Mouse (Mus musculus): ENCODE measurements around the gene Tmem132b. TPM values are rescaled to one million over a fixed set of nuclear protein-coding genes. Genes with fewer than 3 reads are reported as not detected.
"Not testable (repeated sequence)": the region's sequence is repeated elsewhere in the genome, so short reads cannot be mapped to it uniquely, and the experiment has no call there.

Gene Tmem132b
- 2.5 and 2.7 TPM in 2 replicates for polyA plus RNA-seq (2015; fragmentation: Nextera tagmentation; extraction: Ambion mirVana)

DNA sequence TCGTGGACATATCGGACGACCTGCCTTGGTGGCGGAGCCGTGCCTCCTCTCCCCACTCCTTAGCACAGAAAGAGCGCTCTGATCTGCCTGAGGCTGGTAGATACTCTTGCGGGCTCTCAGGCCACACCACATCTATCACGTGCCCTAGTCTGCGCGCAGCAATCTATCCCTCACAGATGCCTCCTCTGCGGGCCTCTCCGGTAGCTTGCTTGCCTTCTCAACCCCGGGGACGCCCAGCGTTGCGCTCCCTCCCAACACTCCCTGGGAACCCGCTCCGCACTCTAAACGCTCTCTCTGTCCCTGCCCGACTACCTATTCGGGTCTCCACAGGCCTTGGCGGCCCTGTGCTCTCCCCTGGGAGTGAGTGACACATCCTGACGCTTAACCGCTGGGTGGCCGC lies at the start of gene Tmem132b:
Tmem132b (plus strand) TSS at position 141 of the 400 bp plus-strand sequence.
- Histone ChIP-seq H3K4me1 (replicated peaks) (peaks cover 34% of the 10 kb centered on the region), H3K4me3 (replicated peaks) (peak within 1 kb of the TSS; percentile 59), H3K27ac (peak within 1 kb of the TSS; percentile 65), H3K27me3 (peaks cover 78% of the 10 kb centered on the region), H3K9ac (replicated peaks) (peak within 1 kb of the TSS; percentile 73), H3K4me2 (replicated peaks) (peak within 1 kb of the TSS; percentile 91), H3K36me3 (no peaks in the 10 kb centered on the region), H3K9me3 (0 out of 2 replicates have a peak, but pooled peaks cover 2% of the 10 kb centered on the region)
- ATAC-seq, result peak; percentile 53
- WGBS, result under 1% methylated on average over 25 of the region's 25 CpGs

DNA sequence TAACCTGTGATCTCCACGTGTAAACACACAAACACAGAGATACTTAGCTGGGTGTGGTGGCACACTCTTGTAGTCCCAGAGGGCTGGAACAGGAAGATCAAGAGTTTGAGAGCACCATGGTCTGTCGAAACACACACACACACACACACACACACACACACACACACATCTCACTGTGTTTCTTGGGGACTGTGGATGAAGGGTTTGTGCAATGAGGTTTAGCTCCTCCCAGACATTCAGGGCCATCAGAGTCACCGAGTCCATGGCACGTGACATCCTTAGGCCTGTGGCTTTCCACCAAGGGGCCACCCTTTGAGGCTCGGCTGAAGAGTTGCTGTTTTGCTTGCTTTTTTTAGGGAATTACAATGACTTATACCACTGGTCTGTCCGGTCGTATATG lies 49.1 kb upstream of the Tmem132b start:
- H3K4me1 ChIP-seq (replicated peaks), result peaks cover 35% of the 10 kb centered on the region
- peaks cover 43% of the 10 kb centered on the region for H3K36me3 ChIP-seq
- no peak for ATAC-seq
- H3K4me2 ChIP-seq (replicated peaks), result no peak overlapping the region
- no peak overlapping the region for H3K9ac ChIP-seq (replicated peaks)
- no peak overlapping the region for H3K27ac ChIP-seq
- 93% methylated on average over 7 of the region's 7 CpGs for WGBS
- H3K4me3 ChIP-seq (replicated peaks), result no peak overlapping the region
- no peaks in the 10 kb centered on the region for H3K9me3 ChIP-seq
- no peaks in the 10 kb centered on the region for H3K27me3 ChIP-seq

DNA sequence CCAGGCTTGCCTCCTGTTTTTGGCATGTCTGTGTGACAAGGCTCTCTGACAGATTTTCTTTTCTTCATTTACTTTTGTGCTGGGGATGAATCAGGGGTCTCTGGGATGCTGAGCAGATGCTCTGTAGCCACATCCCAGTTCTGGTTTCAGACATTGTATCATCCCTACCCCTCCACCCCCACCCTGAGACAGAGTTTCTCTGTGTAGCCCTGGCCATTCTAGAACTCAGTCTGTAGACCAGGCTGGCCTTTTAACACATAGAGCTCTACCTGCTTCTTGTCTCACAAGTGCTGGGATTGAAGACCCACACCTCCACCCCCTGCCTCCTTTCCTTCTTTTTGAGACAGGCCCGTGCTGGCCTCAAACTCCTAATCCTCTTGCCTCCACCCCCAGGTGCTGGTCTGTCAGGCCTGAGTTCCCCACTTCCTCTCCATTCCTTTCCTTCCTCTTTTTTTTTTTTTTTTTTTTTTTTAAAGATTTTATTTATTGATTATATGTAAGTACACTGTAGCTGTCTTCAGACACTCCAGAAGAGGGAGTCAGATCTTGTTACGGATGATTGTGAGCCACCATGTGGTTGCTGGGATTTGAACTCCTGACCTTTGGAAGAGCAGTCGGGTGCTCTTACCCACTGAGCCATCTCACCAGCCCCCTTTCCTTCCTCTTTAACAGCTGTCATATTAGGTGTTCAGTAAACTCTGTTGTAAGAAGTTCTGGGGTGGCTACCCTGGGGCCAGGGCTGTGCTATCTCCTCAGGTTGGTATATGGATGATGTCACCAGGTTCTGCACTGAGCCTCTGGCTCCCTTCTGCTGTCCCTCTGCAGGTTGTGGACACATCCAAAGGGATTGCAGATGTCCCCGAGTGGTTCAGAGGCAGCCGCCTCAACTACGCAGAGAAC lies 47.6 kb upstream of the Tmem132b start:
- ATAC-seq, result no peak
- Histone ChIP-seq H3K4me2 (replicated peaks) (no peak overlapping the region), H3K9ac (replicated peaks) (no peak overlapping the region), H3K9me3 (no peaks in the 10 kb centered on the region), H3K27me3 (no peaks in the 10 kb centered on the region), H3K27ac (no peak overlapping the region), H3K4me3 (replicated peaks) (no peak overlapping the region), H3K4me1 (replicated peaks) (peaks cover 29% of the 10 kb centered on the region), H3K36me3 (peaks cover 45% of the 10 kb centered on the region)
- WGBS, result 77% methylated on average over 6 of the region's 6 CpGs

DNA sequence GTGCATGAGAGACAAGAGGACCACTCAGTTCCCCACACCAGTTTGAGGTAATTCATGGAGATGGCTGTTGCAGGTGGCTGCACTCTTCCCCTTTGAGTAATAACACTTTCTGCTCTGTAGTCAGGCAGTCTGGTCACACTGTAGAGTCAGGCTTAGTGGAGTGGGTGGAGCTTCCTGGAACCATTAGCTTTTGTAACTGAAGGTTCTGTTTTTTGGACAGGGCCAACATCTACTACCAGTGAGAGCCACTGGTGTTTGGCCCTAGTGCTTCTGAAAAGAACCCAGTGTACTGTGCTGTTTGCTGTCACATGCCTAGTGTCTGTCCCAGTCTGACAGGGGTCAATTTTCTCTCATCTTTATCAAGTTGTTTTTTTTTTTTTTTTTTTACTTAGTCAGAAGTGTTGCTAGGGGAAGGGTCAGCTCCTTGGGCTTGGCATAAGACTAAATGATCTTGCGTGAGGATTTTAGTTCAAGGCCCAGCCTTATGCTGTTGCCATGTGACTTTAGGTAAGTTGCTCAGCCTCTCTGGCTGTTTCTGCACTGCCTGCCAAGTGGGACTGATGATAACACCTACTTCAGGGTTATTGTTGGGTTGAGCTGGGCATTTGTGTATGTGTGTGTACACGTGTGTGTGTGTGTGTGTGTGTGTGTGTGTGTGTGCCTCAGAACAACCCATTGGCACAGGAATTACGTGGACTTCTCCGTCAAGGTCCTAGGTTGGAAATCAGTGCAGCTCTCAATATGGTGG lies 46.4 kb upstream of the Tmem132b start:
- H3K36me3 ChIP-seq, result peaks cover 53% of the 10 kb centered on the region
- no peak overlapping the region for H3K4me3 ChIP-seq (replicated peaks)
- no peak for ATAC-seq
- no peaks in the 10 kb centered on the region for H3K9me3 ChIP-seq
- H3K4me1 ChIP-seq (replicated peaks), result peaks cover 23% of the 10 kb centered on the region
- no peak overlapping the region for H3K27ac ChIP-seq
- no peak overlapping the region for H3K4me2 ChIP-seq (replicated peaks)
- no peak overlapping the region for H3K9ac ChIP-seq (replicated peaks)
- WGBS, result 94% methylated on average over 4 of the region's 4 CpGs
- no peaks in the 10 kb centered on the region for H3K27me3 ChIP-seq

DNA sequence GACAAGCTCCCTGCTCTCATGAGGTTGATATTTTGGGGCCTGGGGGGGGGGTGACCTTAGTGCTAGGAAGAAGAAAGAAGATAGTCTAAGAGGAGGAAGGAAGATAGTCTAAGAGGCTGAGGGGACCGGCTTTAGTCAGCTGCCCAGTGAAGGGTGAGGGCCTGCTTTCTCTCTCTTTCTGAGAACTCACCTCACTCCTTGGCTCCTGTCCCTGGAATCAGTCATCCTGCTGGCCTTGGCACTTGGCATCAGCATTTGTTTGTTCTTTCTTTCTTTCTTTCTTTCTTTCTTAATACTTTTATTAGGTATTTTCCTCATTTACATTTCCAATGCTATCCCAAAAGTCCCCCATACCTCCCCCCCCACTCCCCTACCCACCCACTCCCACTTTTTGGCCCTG lies 45.5 kb upstream of the Tmem132b start:
- H3K36me3 ChIP-seq, result peaks cover 57% of the 10 kb centered on the region
- ATAC-seq, result no peak
- peaks cover 16% of the 10 kb centered on the region for H3K4me1 ChIP-seq (replicated peaks)
- no peaks in the 10 kb centered on the region for H3K9me3 ChIP-seq
- no peak overlapping the region for H3K9ac ChIP-seq (replicated peaks)
- H3K4me2 ChIP-seq (replicated peaks), result no peak overlapping the region
- H3K4me3 ChIP-seq (replicated peaks), result no peak overlapping the region
- H3K27ac ChIP-seq, result no peak overlapping the region
- H3K27me3 ChIP-seq, result no peaks in the 10 kb centered on the region
- WGBS, result 100% methylated on average over 1 of the region's 1 CpGs

DNA sequence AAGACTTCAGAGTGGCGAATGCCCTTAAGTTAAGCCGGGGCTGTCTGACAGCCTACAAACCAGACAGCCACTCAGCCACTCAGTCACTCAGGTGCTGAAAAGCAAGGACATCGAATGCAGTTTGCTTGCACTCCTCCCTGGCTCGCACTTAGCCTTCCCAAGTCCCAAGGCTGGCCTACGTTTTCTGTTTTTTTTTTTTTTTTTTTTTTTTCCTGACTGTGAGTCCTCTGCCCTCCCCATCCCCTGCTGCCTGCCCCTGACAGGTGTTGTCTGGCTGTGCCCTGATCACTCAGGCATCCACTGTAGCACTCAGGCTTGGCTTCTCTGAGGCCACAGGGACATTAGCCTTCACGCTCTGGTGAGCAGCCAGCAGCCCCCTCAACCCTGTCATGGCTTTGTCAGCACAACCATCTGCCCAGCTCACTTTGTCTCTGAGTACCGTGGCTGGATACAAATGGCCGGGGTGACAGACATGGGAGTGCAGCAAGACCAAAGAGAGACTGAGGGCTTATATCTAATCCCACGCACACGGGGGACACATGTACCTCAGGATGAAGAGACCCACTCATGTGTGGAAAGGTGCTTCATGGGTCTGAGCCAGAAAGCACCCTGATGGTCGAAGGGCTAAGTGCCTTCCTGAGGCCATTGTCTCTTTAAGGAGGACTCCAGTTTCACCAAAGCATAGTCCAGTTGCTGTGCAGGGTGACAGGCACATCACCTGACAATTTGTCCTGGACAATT lies 44.0 kb upstream of the Tmem132b start:
- no peaks in the 10 kb centered on the region for H3K27me3 ChIP-seq
- ATAC-seq, result peak; percentile 62
- H3K4me3 ChIP-seq (replicated peaks), result no peak overlapping the region
- no peaks in the 10 kb centered on the region for H3K9me3 ChIP-seq
- peaks cover 62% of the 10 kb centered on the region for H3K36me3 ChIP-seq
- 43% methylated on average over 11 of the region's 11 CpGs for WGBS
- H3K9ac ChIP-seq (replicated peaks), result no peak overlapping the region
- peaks cover 16% of the 10 kb centered on the region for H3K4me1 ChIP-seq (replicated peaks)
- H3K4me2 ChIP-seq (replicated peaks), result no peak overlapping the region
- peak overlapping the region; percentile 62 for H3K27ac ChIP-seq

DNA sequence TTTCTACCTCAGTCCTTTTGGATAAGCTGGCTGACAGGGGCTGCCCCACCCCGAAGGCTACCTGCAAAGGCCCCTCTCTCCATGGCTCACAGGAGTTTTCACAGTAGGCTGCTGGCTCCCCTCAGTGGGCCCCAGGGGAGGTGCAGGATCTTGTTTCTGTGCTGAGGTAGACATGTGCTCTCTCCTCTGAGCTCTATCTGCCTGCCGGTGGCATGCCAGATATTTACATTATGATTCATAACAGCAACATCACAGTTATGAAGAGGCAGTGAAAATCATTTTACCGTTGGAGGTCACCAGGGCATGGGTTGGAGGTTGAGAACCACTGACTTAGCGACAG lies 43.5 kb upstream of the Tmem132b start:
- WGBS, result 65% methylated on average over 4 of the region's 4 CpGs
- no peaks in the 10 kb centered on the region for H3K9me3 ChIP-seq
- H3K27me3 ChIP-seq, result no peaks in the 10 kb centered on the region
- peak; percentile 28; the same call in 1 of the 2 replicates for ATAC-seq
- H3K4me2 ChIP-seq (replicated peaks), result no peak overlapping the region
- H3K4me1 ChIP-seq (replicated peaks), result peaks cover 16% of the 10 kb centered on the region
- H3K4me3 ChIP-seq (replicated peaks), result no peak overlapping the region
- peak overlapping the region; percentile 62 for H3K27ac ChIP-seq
- peaks cover 62% of the 10 kb centered on the region for H3K36me3 ChIP-seq
- H3K9ac ChIP-seq (replicated peaks), result no peak overlapping the region

DNA sequence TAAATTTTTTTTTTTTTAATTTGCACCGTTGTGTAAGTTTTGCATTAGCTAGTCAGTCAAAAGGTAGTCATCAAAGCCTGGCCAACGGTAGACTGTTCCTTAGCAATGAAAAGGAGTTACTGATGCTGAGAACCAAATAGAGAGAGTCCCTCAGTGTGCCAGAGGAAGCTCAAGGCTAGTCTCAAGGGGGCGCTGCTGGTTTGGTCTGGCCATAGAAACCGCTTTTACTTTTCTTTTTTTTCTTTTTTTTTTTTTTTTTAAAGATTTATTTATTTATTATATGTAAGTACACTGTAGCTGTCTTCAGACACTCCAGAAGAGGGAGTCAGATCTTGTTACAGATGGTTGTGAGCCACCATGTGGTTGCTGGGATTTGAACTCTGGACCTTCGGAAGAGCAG lies 42.6 kb upstream of the Tmem132b start:
- peaks cover 16% of the 10 kb centered on the region for H3K4me1 ChIP-seq (replicated peaks)
- not testable (repeated sequence) for ATAC-seq; H3K9me3 ChIP-seq; H3K4me2 ChIP-seq (replicated peaks); H3K9ac ChIP-seq (replicated peaks); H3K4me3 ChIP-seq (replicated peaks); H3K27ac ChIP-seq; H3K27me3 ChIP-seq
- peaks cover 59% of the 10 kb centered on the region for H3K36me3 ChIP-seq
- WGBS, result 89% methylated on average over 5 of the region's 5 CpGs

DNA sequence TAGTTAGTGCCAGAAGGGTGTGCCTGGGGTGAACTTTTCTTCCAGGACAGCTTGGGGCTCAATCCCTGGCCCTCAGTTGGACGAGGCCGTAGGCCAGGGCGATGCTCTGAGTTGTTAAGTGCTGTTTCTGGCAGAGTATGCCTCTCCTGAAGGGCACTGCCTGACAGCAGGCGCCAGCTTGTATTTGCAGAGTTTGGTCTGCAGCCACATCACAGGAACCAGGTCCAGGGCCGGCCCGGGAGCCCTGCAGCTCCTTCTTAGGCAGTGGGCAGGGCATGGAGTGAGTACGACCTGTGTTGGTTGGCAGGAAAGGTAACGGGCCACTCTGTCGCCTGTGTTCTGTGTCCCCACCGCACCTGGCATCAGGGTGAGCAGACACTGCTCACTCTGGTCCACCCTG lies 40.5 kb upstream of the Tmem132b start:
- Histone ChIP-seq H3K4me2 (replicated peaks) (no peak overlapping the region), H3K9me3 (no peaks in the 10 kb centered on the region), H3K4me3 (replicated peaks) (no peak overlapping the region), H3K27ac (no peak overlapping the region), H3K36me3 (peaks cover 65% of the 10 kb centered on the region), H3K4me1 (replicated peaks) (peaks cover 16% of the 10 kb centered on the region), H3K9ac (replicated peaks) (no peak overlapping the region), H3K27me3 (no peaks in the 10 kb centered on the region)
- no peak for ATAC-seq
- WGBS, result 94% methylated on average over 10 of the region's 10 CpGs

DNA sequence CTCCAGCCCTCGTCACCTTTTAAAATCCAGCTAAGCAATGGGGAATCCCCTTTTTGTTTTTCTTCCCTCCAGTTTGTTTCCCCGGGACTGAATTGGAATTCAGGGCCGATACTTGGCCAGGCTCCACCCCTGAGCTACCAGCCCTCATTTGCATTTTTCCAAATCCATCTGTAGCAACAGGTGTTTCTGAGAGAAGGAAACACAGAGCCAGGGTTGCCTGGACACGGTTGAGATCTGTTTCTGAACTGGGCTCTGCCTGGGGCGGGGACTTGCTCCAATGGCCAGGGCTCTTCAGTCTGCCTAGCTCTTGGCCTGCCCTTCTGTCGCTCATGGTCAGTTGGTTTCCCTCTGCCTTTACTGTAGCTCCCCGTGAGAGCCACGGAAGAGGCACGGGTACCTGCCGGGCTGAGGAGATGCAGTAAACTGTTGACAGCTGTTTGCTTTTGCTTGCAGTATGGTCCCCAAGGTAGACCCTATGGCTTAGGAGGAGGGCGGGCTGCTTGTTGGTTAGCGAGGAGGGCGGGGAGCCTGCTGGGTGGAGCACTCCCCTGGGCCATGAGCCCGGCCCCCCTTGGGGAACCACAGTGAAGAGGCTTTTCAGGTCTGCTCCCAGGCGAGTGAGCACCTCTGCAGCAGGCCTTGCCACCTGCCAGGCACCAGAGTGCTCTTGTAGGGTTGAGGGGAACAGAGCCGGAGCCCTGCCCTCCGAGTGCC lies 39.0 kb upstream of the Tmem132b start:
- Histone ChIP-seq H3K27ac (no peak overlapping the region), H3K9ac (replicated peaks) (no peak overlapping the region), H3K4me3 (replicated peaks) (no peak overlapping the region), H3K9me3 (no peaks in the 10 kb centered on the region), H3K4me2 (replicated peaks) (no peak overlapping the region), H3K27me3 (no peaks in the 10 kb centered on the region), H3K36me3 (peaks cover 58% of the 10 kb centered on the region), H3K4me1 (replicated peaks) (peaks cover 9% of the 10 kb centered on the region)
- no peak for ATAC-seq
- 57% methylated on average over 17 of the region's 17 CpGs for WGBS

DNA sequence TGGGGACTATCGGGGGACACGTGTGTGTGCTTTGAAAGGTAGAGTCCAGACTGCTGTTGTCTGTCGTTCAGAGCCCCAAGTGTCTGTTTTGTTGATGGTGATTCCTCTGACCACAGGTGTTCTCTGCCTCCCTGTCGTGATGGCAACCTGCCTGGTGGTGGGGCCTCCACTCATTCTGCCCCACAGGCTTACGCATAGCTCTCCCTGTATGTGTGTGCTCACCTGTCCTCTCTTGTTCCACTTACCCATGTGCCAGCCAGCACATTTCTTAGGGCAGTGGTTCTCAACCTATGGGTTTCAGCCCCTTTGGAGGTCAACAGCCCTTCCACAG lies 38.5 kb upstream of the Tmem132b start:
- H3K9ac ChIP-seq (replicated peaks), result no peak overlapping the region
- WGBS, result 57% methylated on average over 5 of the region's 5 CpGs
- no peak overlapping the region for H3K4me2 ChIP-seq (replicated peaks)
- H3K9me3 ChIP-seq, result no peaks in the 10 kb centered on the region
- H3K27me3 ChIP-seq, result no peaks in the 10 kb centered on the region
- H3K4me1 ChIP-seq (replicated peaks), result peaks cover 4% of the 10 kb centered on the region
- no peak overlapping the region for H3K4me3 ChIP-seq (replicated peaks)
- peaks cover 57% of the 10 kb centered on the region for H3K36me3 ChIP-seq
- no peak for ATAC-seq
- no peak overlapping the region for H3K27ac ChIP-seq
